16 mouse cellular contexts compared by ENCODE assay signal in genomic region chr14:55086009-55086514, GRCm38 (mm10). TPM values are rescaled to one million over a fixed set of nuclear protein-coding genes. Genes with fewer than 3 reads are reported as not detected.
DNase-seq lines count a peak whose midpoint lies in the region; ATAC-seq lines count a peak whose summit lies in the region.
"Had no signal": no experiment of that assay in that cellular context is flagged by ENCODE, and none has a peak within 500 bp of the region (broad histone marks: within the 10 kb centered on the region; RNA-seq: fewer than 3 reads in every experiment).

No protein-coding gene starts in this region.

- no peak for DNase-seq in forebrain, embryonic 10.5 days (ENCODE audit: extremely low spot score, low spot score)
- no peak for DNase-seq in liver, embryonic 13.5 days
- DNase-seq in naive thymus-derived CD4-positive, alpha-beta T cell, adult 2 months (ENCODE audit: low read depth): peak; percentile 40
- DNase-seq in ovary, postnatal 10 days (ENCODE audit: low spot score): no peak
- DNase-seq: gastrocnemius, postnatal 10 days; heart, postnatal 36 days; lung, postnatal 36 days; thymus, postnatal 25 days had no signal

- H3K4me3 ChIP-seq in forebrain, embryonic 12.5 days (replicated peaks): no peak overlapping the region
- no peak overlapping the region for H3K4me3 ChIP-seq in forebrain, embryonic 10.5 days
- H3K4me3 ChIP-seq in liver, embryonic 13.5 days (replicated peaks): no peak overlapping the region
- no peak overlapping the region for H3K4me3 ChIP-seq in liver, embryonic 12.5 days
- H3K4me3 ChIP-seq in hindbrain, embryonic 12.5 days: no peak overlapping the region
- H3K4me3 ChIP-seq: embryonic facial prominence, embryonic 12.5 days; heart, embryonic 10.5 days; stomach, embryonic 15.5 days had no signal

- H3K36me3 ChIP-seq in forebrain, embryonic 12.5 days (replicated peaks): no peaks in the 10 kb centered on the region
- no peaks in the 10 kb centered on the region for H3K36me3 ChIP-seq in forebrain, embryonic 10.5 days (replicated peaks)
- no peaks in the 10 kb centered on the region for H3K36me3 ChIP-seq in liver, embryonic 13.5 days
- no peaks in the 10 kb centered on the region for H3K36me3 ChIP-seq in liver, embryonic 12.5 days
- H3K36me3 ChIP-seq in hindbrain, embryonic 12.5 days: no peaks in the 10 kb centered on the region
- H3K36me3 ChIP-seq: embryonic facial prominence, embryonic 12.5 days; heart, embryonic 10.5 days; stomach, embryonic 15.5 days had no signal

- H3K4me2 ChIP-seq in forebrain, embryonic 12.5 days: no peak overlapping the region
- H3K4me2 ChIP-seq in liver, embryonic 13.5 days: no peak overlapping the region
- H3K4me2 ChIP-seq in liver, embryonic 12.5 days: no peak overlapping the region
- no peak overlapping the region for H3K4me2 ChIP-seq in hindbrain, embryonic 12.5 days (replicated peaks)
- H3K4me2 ChIP-seq: embryonic facial prominence, embryonic 12.5 days; stomach, embryonic 15.5 days had no signal

- H3K27ac ChIP-seq in forebrain, embryonic 12.5 days: peak overlapping the region; percentile 65
- no peak overlapping the region for H3K27ac ChIP-seq in forebrain, embryonic 10.5 days
- H3K27ac ChIP-seq in liver, embryonic 13.5 days: peak overlapping the region; percentile 29; the same call in 1 of the 2 replicates
- H3K27ac ChIP-seq in liver, embryonic 12.5 days: no peak overlapping the region; the same call in 1 of the 2 replicates
- peak overlapping the region; percentile 83 for H3K27ac ChIP-seq in hindbrain, embryonic 12.5 days
- H3K27ac ChIP-seq: embryonic facial prominence, embryonic 12.5 days; heart, embryonic 10.5 days; liver, embryonic 14.5 days; stomach, embryonic 15.5 days had no signal

- 87% methylated on average over 6 of the region's 6 CpGs for WGBS in forebrain, embryonic 12.5 days
- WGBS in forebrain, embryonic 10.5 days: 87% methylated on average over 6 of the region's 6 CpGs
- 72% methylated on average over 6 of the region's 6 CpGs for WGBS in liver, embryonic 13.5 days (ENCODE audit: insufficient replicate concordance)
- 76% methylated on average over 6 of the region's 6 CpGs for WGBS in liver, embryonic 12.5 days (ENCODE audit: insufficient replicate concordance)
- 80% methylated on average over 6 of the region's 6 CpGs for WGBS in hindbrain, embryonic 12.5 days

- H3K4me1 ChIP-seq in forebrain, embryonic 12.5 days: peaks cover 59% of the 10 kb centered on the region
- peaks cover 45% of the 10 kb centered on the region for H3K4me1 ChIP-seq in forebrain, embryonic 10.5 days
- peaks cover 18% of the 10 kb centered on the region for H3K4me1 ChIP-seq in liver, embryonic 13.5 days (replicated peaks)
- H3K4me1 ChIP-seq in liver, embryonic 12.5 days: peaks cover 16% of the 10 kb centered on the region
- peaks cover 55% of the 10 kb centered on the region for H3K4me1 ChIP-seq in hindbrain, embryonic 12.5 days

- no peak for ATAC-seq in forebrain, embryonic 12.5 days (ENCODE audit: low FRiP score)
- ATAC-seq in liver, embryonic 13.5 days (ENCODE audit: low read depth): no peak
- no peak for ATAC-seq in liver, embryonic 12.5 days
- 0 out of 2 replicates have a peak, but pooled peaks have one; percentile 15 for ATAC-seq in hindbrain, embryonic 12.5 days (ENCODE audit: low FRiP score)
- no peak for ATAC-seq in monocyte, adult 5-6 weeks (replicated peaks; ENCODE audit: insufficient number of reproducible peaks, low FRiP score, low TSS enrichment, poor library complexity, severe bottlenecking)

- no peaks in the 10 kb centered on the region for H3K9me3 ChIP-seq in forebrain, embryonic 12.5 days
- no peaks in the 10 kb centered on the region for H3K9me3 ChIP-seq in forebrain, embryonic 10.5 days
- H3K9me3 ChIP-seq in liver, embryonic 13.5 days (replicated peaks): no peaks in the 10 kb centered on the region
- H3K9me3 ChIP-seq in liver, embryonic 12.5 days (replicated peaks): no peaks in the 10 kb centered on the region
- H3K9me3 ChIP-seq in hindbrain, embryonic 12.5 days (replicated peaks): no peaks in the 10 kb centered on the region
- H3K9me3 ChIP-seq: embryonic facial prominence, embryonic 12.5 days; heart, embryonic 10.5 days; stomach, embryonic 15.5 days had no signal

- H3K9ac ChIP-seq in forebrain, embryonic 12.5 days: no peak overlapping the region
- H3K9ac ChIP-seq in liver, embryonic 13.5 days: no peak overlapping the region
- no peak overlapping the region for H3K9ac ChIP-seq in liver, embryonic 12.5 days
- no peak overlapping the region for H3K9ac ChIP-seq in hindbrain, embryonic 12.5 days
- H3K9ac ChIP-seq: embryonic facial prominence, embryonic 12.5 days; liver, embryonic 14.5 days; stomach, embryonic 15.5 days had no signal

- no peaks in the 10 kb centered on the region; the same call in 1 of the 2 replicates for H3K27me3 ChIP-seq in forebrain, embryonic 12.5 days
- H3K27me3 ChIP-seq in forebrain, embryonic 10.5 days (ENCODE audit: poor library complexity, severe bottlenecking): peaks cover 33% of the 10 kb centered on the region; the same call in 1 of the 2 replicates
- 0 out of 2 replicates have a peak, but pooled peaks cover 4% of the 10 kb centered on the region for H3K27me3 ChIP-seq in liver, embryonic 13.5 days
- H3K27me3 ChIP-seq in liver, embryonic 12.5 days (replicated peaks): peaks cover 9% of the 10 kb centered on the region; the same call in 1 of the 2 replicates
- no peaks in the 10 kb centered on the region for H3K27me3 ChIP-seq in hindbrain, embryonic 12.5 days
- H3K27me3 ChIP-seq: embryonic facial prominence, embryonic 12.5 days; stomach, embryonic 15.5 days had no signal

RNA-seq across cellular contexts. Expression of gene Zfhx2, which starts 6.1 kb away (rescaled TPM):
- 26.3 and 28.1 TPM in 2 replicates for polyA plus RNA-seq in forebrain, embryonic 12.5 days (2016; fragmentation: Nextera tagmentation; extraction: Ambion mirVana)
- 8.1 and 9.2 TPM in 2 replicates for polyA plus RNA-seq in forebrain, embryonic 10.5 days (2016; fragmentation: Nextera tagmentation; extraction: Ambion mirVana)
- polyA plus RNA-seq in liver, embryonic 13.5 days (2015; fragmentation: Nextera tagmentation; extraction: Ambion mirVana): 1.1 and 1.2 TPM in 2 replicates
- 2.4 and 2.5 TPM in 2 replicates for polyA plus RNA-seq in liver, embryonic 12.5 days (2016; fragmentation: Nextera tagmentation; extraction: Ambion mirVana)
- 30.9 and 33.1 TPM in 2 replicates for polyA plus RNA-seq in hindbrain, embryonic 12.5 days (2016; fragmentation: Nextera tagmentation; extraction: Ambion mirVana)
- 2.0 to 7.8 TPM (median 2.4 TPM) in 3 replicates for total RNA-seq in monocyte, adult 5-6 weeks (2017)

RNA-seq across cellular contexts. Expression of gene Thtpa, which starts 8.5 kb away (rescaled TPM):
- 32.0 and 33.0 TPM in 2 replicates for polyA plus RNA-seq in forebrain, embryonic 12.5 days (2016; fragmentation: Nextera tagmentation; extraction: Ambion mirVana)
- polyA plus RNA-seq in forebrain, embryonic 10.5 days (2016; fragmentation: Nextera tagmentation; extraction: Ambion mirVana): 30.5 and 31.4 TPM in 2 replicates
- polyA plus RNA-seq in liver, embryonic 13.5 days (2015; fragmentation: Nextera tagmentation; extraction: Ambion mirVana): 5.5 TPM in 2 replicates
- polyA plus RNA-seq in liver, embryonic 12.5 days (2016; fragmentation: Nextera tagmentation; extraction: Ambion mirVana): 6.9 TPM in 2 replicates
- 27.3 and 27.7 TPM in 2 replicates for polyA plus RNA-seq in hindbrain, embryonic 12.5 days (2016; fragmentation: Nextera tagmentation; extraction: Ambion mirVana)
- 6.1 to 9.5 TPM (median 8.9 TPM) in 3 replicates for total RNA-seq in monocyte, adult 5-6 weeks (2017)

RNA-seq across cellular contexts. Expression of gene Ap1g2, which starts 20.3 kb away (rescaled TPM):
- polyA plus RNA-seq in forebrain, embryonic 12.5 days (2016; fragmentation: Nextera tagmentation; extraction: Ambion mirVana): 10.2 and 11.4 TPM in 2 replicates
- 16.4 and 18.5 TPM in 2 replicates for polyA plus RNA-seq in forebrain, embryonic 10.5 days (2016; fragmentation: Nextera tagmentation; extraction: Ambion mirVana)
- 26.1 and 27.6 TPM in 2 replicates for polyA plus RNA-seq in liver, embryonic 13.5 days (2015; fragmentation: Nextera tagmentation; extraction: Ambion mirVana)
- polyA plus RNA-seq in liver, embryonic 12.5 days (2016; fragmentation: Nextera tagmentation; extraction: Ambion mirVana): 34.0 and 34.5 TPM in 2 replicates
- polyA plus RNA-seq in hindbrain, embryonic 12.5 days (2016; fragmentation: Nextera tagmentation; extraction: Ambion mirVana): 9.4 and 10.1 TPM in 2 replicates
- total RNA-seq in monocyte, adult 5-6 weeks (2017): 26.9 to 61.0 TPM (median 34.8 TPM) in 3 replicates

RNA-seq across cellular contexts. Expression of gene Jph4, which starts 30.7 kb away (rescaled TPM):
- 9.0 and 9.4 TPM in 2 replicates for polyA plus RNA-seq in forebrain, embryonic 12.5 days (2016; fragmentation: Nextera tagmentation; extraction: Ambion mirVana)
- polyA plus RNA-seq in forebrain, embryonic 10.5 days (2016; fragmentation: Nextera tagmentation; extraction: Ambion mirVana): 0.31 and 0.56 TPM in 2 replicates
- polyA plus RNA-seq in liver, embryonic 13.5 days (2015; fragmentation: Nextera tagmentation; extraction: Ambion mirVana): 0.06 and 0.07 TPM in 2 replicates
- 0.15 and 0.18 TPM in 2 replicates for polyA plus RNA-seq in liver, embryonic 12.5 days (2016; fragmentation: Nextera tagmentation; extraction: Ambion mirVana)
- 10.5 and 11.5 TPM in 2 replicates for polyA plus RNA-seq in hindbrain, embryonic 12.5 days (2016; fragmentation: Nextera tagmentation; extraction: Ambion mirVana)
- not detected in 3 replicates for total RNA-seq in monocyte, adult 5-6 weeks (2017)

Comparison
In these comparisons a context has a peak if more than half of its experiments do, and no peak if none do; other contexts are left out.
1. H3K27ac ChIP-seq: peak in forebrain, embryonic 12.5 days (single experiment), liver, embryonic 13.5 days (single experiment) and hindbrain, embryonic 12.5 days (single experiment); none in forebrain, embryonic 10.5 days (single experiment) and liver, embryonic 12.5 days (single experiment).